Mouse (Mus musculus): ENCODE data around the gene Gns. TPM values are rescaled to one million over a fixed set of nuclear protein-coding genes. Genes with fewer than 3 reads are reported as not detected.

The Gns gene
- total and polyA plus RNA-seq, 3 experiments, result 169 to 731 (median 240) TPM

GRCm38 (mm10) chr10:121429981-121430682 lies 65.2 kb downstream of the Gns start:
- peak; percentile 51 for DNase-seq

- DNase-seq, result no peak
Measured at GRCm38 (mm10) chr10:121430764-121431540, 66.1 kb downstream of the Gns start.

- no peak for DNase-seq
Measured at GRCm38 (mm10) chr10:121432041-121432634, 67.2 kb downstream of the Gns start.

- DNase-seq, result peak; percentile 53
Measured at GRCm38 (mm10) chr10:121432635-121433280, 67.9 kb downstream of the Gns start.

GRCm38 (mm10) chr10:121434441-121435103 lies 69.7 kb downstream of the Gns start:
- DNase-seq, result no peak

- peak; percentile 62 for DNase-seq
Measured at GRCm38 (mm10) chr10:121435546-121436257, 70.8 kb downstream of the Gns start.

- no peak for DNase-seq
Measured at GRCm38 (mm10) chr10:121436258-121436645, 71.4 kb downstream of the Gns start.

GRCm38 (mm10) chr10:121436693-121437092 lies 71.8 kb downstream of the Gns start:
- DNase-seq, result no peak

- DNase-seq, result no peak
Measured at GRCm38 (mm10) chr10:121438109-121438508, 73.2 kb downstream of the Gns start.

GRCm38 (mm10) chr10:121439310-121439731 lies 74.4 kb downstream of the Gns start:
- DNase-seq, result no peak

- DNase-seq, result peak; percentile 81
Measured at GRCm38 (mm10) chr10:121443791-121444190, 78.9 kb downstream of the Gns start.

- no peak for DNase-seq
Measured at GRCm38 (mm10) chr10:121444198-121444597, 79.3 kb downstream of the Gns start.

GRCm38 (mm10) chr10:121445808-121446207 lies 80.9 kb downstream of the Gns start:
- DNase-seq, result no peak

Other genes starting within 250 kb of the Gns start
- 1 to 10 TPM; 2.9 to 8.7 TPM for gene Tbc1d30, start 13.8 kb upstream of the Gns start, total RNA-seq (2021)
- 0.57 and 1.5 TPM in 2 replicates for gene Tbc1d30, start 13.8 kb upstream of the Gns start, polyA plus RNA-seq (2012; rRNA removed)
- gene Rassf3, start 111.3 kb downstream of the Gns start, total RNA-seq (2021), result 10 to 100 TPM; 32.2 to 50.9 TPM
- gene Rassf3, start 111.3 kb downstream of the Gns start, polyA plus RNA-seq (2012; rRNA removed), result 9.2 and 9.3 TPM in 2 replicates
- 10 to 100 TPM; 37.8 to 45.9 TPM for gene Tbk1, start 221.7 kb downstream of the Gns start, total RNA-seq (2021)
- gene Tbk1, start 221.7 kb downstream of the Gns start, polyA plus RNA-seq (2012; rRNA removed), result 3.5 and 3.7 TPM in 2 replicates